Comparison of ENCODE assay signal across 8 mouse cellular contexts in genomic region chr2:3229060-3229459, GRCm38 (mm10). TPM values are rescaled to one million over a fixed set of nuclear protein-coding genes. Genes with fewer than 3 reads are reported as not detected.
DNase-seq lines count a peak whose midpoint lies in the region; ATAC-seq lines count a peak whose summit lies in the region.

No protein-coding gene starts in this region.

- H3K36me3 ChIP-seq in forebrain, embryonic 13.5 days (ENCODE audit: poor library complexity, severe bottlenecking) = peaks cover 24% of the 10 kb centered on the region
- peaks cover 18% of the 10 kb centered on the region for H3K36me3 ChIP-seq in lung, embryonic 16.5 days (ENCODE audit: control insufficient read depth, insufficient read depth, low read length)

- no peak overlapping the region for H3K9ac ChIP-seq in forebrain, embryonic 13.5 days
- H3K9ac ChIP-seq in lung, embryonic 16.5 days (ENCODE audit: low read length) = no peak overlapping the region

- no peaks in the 10 kb centered on the region for H3K9me3 ChIP-seq in forebrain, embryonic 13.5 days (replicated peaks)
- H3K9me3 ChIP-seq in lung, embryonic 16.5 days (ENCODE audit: control insufficient read depth, low read length) = no peaks in the 10 kb centered on the region

- H3K4me3 ChIP-seq in forebrain, embryonic 13.5 days = no peak overlapping the region
- H3K4me3 ChIP-seq in lung, embryonic 16.5 days (ENCODE audit: low read length) = no peak overlapping the region

- peak; percentile 67 for DNase-seq in ES-CJ7 (ENCODE audit: low read depth, low spot score)
- peak; percentile 84 for DNase-seq in brain, adult 2 months (ENCODE audit: low read depth, low spot score)
- DNase-seq in heart, postnatal 36 days = peak; percentile 66 to 76
- DNase-seq in layer of hippocampus, adult 11-12 months (ENCODE audit: low spot score) = peak; percentile 80
- peak; percentile 66 for DNase-seq in ovary, postnatal 36 days (ENCODE audit: low spot score)
- DNase-seq in urinary bladder, postnatal 25 days (ENCODE audit: low spot score) = peak; percentile 55

- 14% methylated on average over 2 of the region's 2 CpGs for WGBS in forebrain, embryonic 13.5 days
- WGBS in lung, embryonic 16.5 days = 2% methylated on average over 2 of the region's 2 CpGs

- H3K4me2 ChIP-seq in forebrain, embryonic 13.5 days = no peak overlapping the region
- no peak overlapping the region for H3K4me2 ChIP-seq in lung, embryonic 16.5 days (ENCODE audit: low read depth, low read length)

- H3K27me3 ChIP-seq in forebrain, embryonic 13.5 days = no peaks in the 10 kb centered on the region
- H3K27me3 ChIP-seq in lung, embryonic 16.5 days (ENCODE audit: control insufficient read depth, insufficient read depth, low read depth, low read length) = no peaks in the 10 kb centered on the region

- intact Hi-C loops in heart, postnatal 36 days (cut with DNase I) = loop anchor here (1.0 to 5.0 kb wide), 3 partner anchors 103 to 140 kb away; partner anchors contain the start of gene Rpp38

- no peaks in the 10 kb centered on the region for H3K4me1 ChIP-seq in forebrain, embryonic 13.5 days
- no peaks in the 10 kb centered on the region for H3K4me1 ChIP-seq in lung, embryonic 16.5 days (replicated peaks; ENCODE audit: control insufficient read depth, insufficient read depth, low read length)

- ATAC-seq in forebrain, embryonic 13.5 days = peak; percentile 74
- ATAC-seq in lung, embryonic 16.5 days (ENCODE audit: low read depth) = peak; percentile 87

- H3K27ac ChIP-seq in forebrain, embryonic 13.5 days = no peak overlapping the region
- H3K27ac ChIP-seq in lung, embryonic 16.5 days (ENCODE audit: low read length) = no peak overlapping the region

RNA-seq across cellular contexts. Expression of gene Nmt2, which starts 55.0 kb away (rescaled TPM):
- polyA plus RNA-seq in forebrain, embryonic 13.5 days (2015; fragmentation: Nextera tagmentation; extraction: Ambion mirVana) = 84.7 and 90.2 TPM in 2 replicates
- total RNA-seq in heart, postnatal 36 days (2021) = 10 to 100 TPM in 1 of 2 experiments, 1 to 10 TPM in 1; 9.1 to 10.7 TPM
- polyA plus RNA-seq in lung, embryonic 16.5 days (2015; fragmentation: Nextera tagmentation; extraction: Ambion mirVana) = 38.8 and 42.5 TPM in 2 replicates
